Mouse (Mus musculus): ENCODE results near the gene Pik3r1. TPM values are rescaled to one million over a fixed set of nuclear protein-coding genes. Genes with fewer than 3 reads are reported as not detected.
A peak's percentile ranks its signal among the peaks of the same experiment; 100 is the strongest.

Gene Pik3r1
- polyA plus RNA-seq, 1 experiment = 7.3 TPM

DNA sequence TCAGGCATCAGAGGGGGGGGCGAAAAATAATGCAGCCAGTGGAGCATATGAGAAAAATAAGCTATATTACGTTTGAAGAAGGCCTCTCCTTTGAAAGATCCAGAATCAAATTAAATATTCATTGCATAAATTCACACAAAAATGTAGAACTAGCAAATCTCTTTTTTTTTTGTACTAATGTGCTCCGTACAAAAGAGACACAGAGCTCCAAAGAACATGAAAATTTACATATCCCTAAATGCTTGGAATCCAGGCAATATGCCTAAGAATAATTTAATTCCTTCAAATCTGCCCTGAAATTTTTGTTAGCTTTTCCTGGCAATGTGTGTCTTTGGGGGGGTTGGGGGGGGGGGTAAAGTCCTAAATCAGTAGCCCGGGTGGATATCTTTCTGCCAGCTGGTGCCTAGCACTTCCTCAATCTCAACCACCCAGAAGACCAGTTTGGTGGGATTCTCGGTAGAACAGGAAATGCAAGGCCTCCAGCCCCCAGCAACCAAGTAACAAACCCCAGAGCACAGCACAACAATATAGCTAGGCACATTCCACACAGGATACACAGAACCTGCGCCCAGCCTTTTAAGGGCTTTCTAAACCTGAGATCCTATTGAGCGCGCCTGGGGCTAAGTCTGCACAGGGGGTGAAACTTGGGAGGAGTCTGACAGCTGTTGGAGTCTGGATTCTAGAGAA is 7.9 kb downstream of the Pik3r1 start:
- Histone ChIP-seq H3K79me3 (ENCODE audit: low read depth) (peaks cover 50% of the 10 kb centered on the region), H3ac (ENCODE audit: control insufficient read depth, insufficient read length, low read depth) (no peak overlapping the region), H3K36me3 (ENCODE audit: control insufficient read depth, insufficient read depth) (peaks cover 17% of the 10 kb centered on the region), H3K4me3 (ENCODE audit: insufficient read depth, poor library complexity, severe bottlenecking) (no peak overlapping the region), H3K79me2 (ENCODE audit: control insufficient read depth, insufficient read depth) (peaks cover 92% of the 10 kb centered on the region), H3K27me3 (ENCODE audit: control insufficient read depth, insufficient read depth, insufficient read length) (no peaks in the 10 kb centered on the region)
- TF ChIP-seq MYOD1 (IDR thresholded peaks at IDR 0.05; ENCODE audit: control insufficient read depth, insufficient read length, low read depth) = no peak
- no peak for TF ChIP-seq CEBPB (IDR thresholded peaks at IDR 0.05; ENCODE audit: low read depth)
- TF ChIP-seq MAX (IDR thresholded peaks at IDR 0.05) = no peak
- TF ChIP-seq FOSL1 (IDR thresholded peaks at IDR 0.05; ENCODE audit: insufficient read depth, low read length, poor library complexity, severe bottlenecking) = no peak
- TF ChIP-seq USF1 (IDR thresholded peaks at IDR 0.05; ENCODE audit: low read depth) = no peak
- no peak for TF ChIP-seq CTCF (IDR thresholded peaks at IDR 0.05; ENCODE audit: control insufficient read depth, insufficient read depth, insufficient read length)
- no peak for TF ChIP-seq MYOG (IDR thresholded peaks at IDR 0.05; ENCODE audit: control insufficient read depth, extremely low read depth, insufficient read length)

DNA sequence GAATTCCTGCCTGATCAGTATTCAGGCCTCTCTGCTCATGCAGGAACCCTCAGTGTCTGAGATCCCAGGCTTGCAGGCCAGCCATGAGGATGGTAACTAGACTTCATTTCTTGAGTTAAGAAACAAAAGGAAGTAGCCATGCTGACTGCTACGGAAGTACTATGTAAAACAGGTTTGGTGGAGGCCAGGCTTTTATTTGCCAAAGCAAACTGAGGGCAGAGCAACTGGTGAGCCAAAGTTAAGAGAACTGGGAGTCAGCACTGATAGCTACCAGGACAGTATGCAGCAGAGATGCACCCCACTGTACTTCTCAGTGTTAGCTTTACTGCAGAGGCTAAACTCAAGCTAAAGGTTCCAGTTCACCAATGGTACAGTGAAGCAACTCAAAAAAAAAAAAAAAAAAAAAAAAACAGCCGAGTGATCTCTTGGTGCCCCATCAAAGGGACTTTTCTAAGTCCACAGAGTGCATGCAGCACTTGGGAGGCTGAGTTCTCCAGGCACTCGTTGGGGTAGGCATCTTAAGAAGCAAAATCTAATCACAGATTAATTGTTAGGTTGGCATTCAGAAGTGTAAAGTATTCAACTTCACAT is 8.6 kb downstream of the Pik3r1 start:
- H3ac ChIP-seq (ENCODE audit: control insufficient read depth, insufficient read length, low read depth) = no peak overlapping the region
- no peak overlapping the region for H3K4me3 ChIP-seq (ENCODE audit: insufficient read depth, poor library complexity, severe bottlenecking)
- no peaks in the 10 kb centered on the region for H3K27me3 ChIP-seq (ENCODE audit: control insufficient read depth, insufficient read depth, insufficient read length)
- peaks cover 51% of the 10 kb centered on the region for H3K79me3 ChIP-seq (ENCODE audit: low read depth)
- TF ChIP-seq MAX (IDR thresholded peaks at IDR 0.05) = no peak
- no peak for TF ChIP-seq MYOG (IDR thresholded peaks at IDR 0.05; ENCODE audit: control insufficient read depth, extremely low read depth, insufficient read length)
- TF ChIP-seq CTCF (IDR thresholded peaks at IDR 0.05; ENCODE audit: control insufficient read depth, insufficient read depth, insufficient read length) = no peak
- TF ChIP-seq CEBPB (IDR thresholded peaks at IDR 0.05; ENCODE audit: low read depth) = no peak
- TF ChIP-seq MYOD1 (IDR thresholded peaks at IDR 0.05; ENCODE audit: control insufficient read depth, insufficient read length, low read depth) = no peak
- TF ChIP-seq USF1 (IDR thresholded peaks at IDR 0.05; ENCODE audit: low read depth) = no peak
- no peak for TF ChIP-seq FOSL1 (IDR thresholded peaks at IDR 0.05; ENCODE audit: insufficient read depth, low read length, poor library complexity, severe bottlenecking)
- H3K79me2 ChIP-seq (ENCODE audit: control insufficient read depth, insufficient read depth) = peaks cover 94% of the 10 kb centered on the region
- peaks cover 17% of the 10 kb centered on the region for H3K36me3 ChIP-seq (ENCODE audit: control insufficient read depth, insufficient read depth)

DNA sequence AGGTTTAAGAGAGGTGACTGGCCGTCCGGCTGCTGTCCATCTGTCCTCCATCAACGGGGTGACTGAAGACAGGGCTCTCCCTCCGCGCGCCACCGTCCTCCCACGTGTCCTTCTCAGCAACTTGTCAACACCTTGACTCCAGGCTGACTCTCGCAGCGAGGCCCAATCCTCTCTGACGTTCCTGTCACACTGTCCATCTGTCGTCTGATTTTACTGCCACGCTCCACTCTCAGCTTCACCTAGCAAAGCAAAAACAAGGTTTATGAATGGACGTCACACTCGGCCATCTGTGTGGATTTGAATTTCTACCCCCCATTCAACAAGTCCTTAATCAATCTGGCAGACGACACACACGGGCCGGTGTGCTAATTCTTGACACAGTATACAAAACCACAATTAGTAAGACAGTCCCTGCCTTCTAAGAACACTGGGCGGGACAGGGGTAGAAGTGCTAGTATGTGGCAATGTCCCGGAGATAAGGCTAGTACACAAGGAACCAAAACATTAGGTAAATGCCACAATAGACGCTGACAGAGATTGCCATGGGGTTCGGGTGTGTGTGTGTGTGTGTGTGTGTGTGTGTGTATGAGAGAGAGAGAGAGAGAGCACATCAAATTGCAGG is 10.1 kb downstream of the Pik3r1 start:
- Histone ChIP-seq H3K4me3 (ENCODE audit: insufficient read depth, poor library complexity, severe bottlenecking) (no peak overlapping the region), H3K79me3 (ENCODE audit: low read depth) (peaks cover 53% of the 10 kb centered on the region), H3K79me2 (ENCODE audit: control insufficient read depth, insufficient read depth) (peaks cover 94% of the 10 kb centered on the region), H3K36me3 (ENCODE audit: control insufficient read depth, insufficient read depth) (peaks cover 17% of the 10 kb centered on the region), H3K27me3 (ENCODE audit: control insufficient read depth, insufficient read depth, insufficient read length) (no peaks in the 10 kb centered on the region), H3ac (ENCODE audit: control insufficient read depth, insufficient read length, low read depth) (no peak overlapping the region)
- TF ChIP-seq USF1 (IDR thresholded peaks at IDR 0.05; ENCODE audit: low read depth) = no peak
- no peak for TF ChIP-seq CEBPB (IDR thresholded peaks at IDR 0.05; ENCODE audit: low read depth)
- TF ChIP-seq CTCF (IDR thresholded peaks at IDR 0.05; ENCODE audit: control insufficient read depth, insufficient read depth, insufficient read length) = no peak
- TF ChIP-seq FOSL1 (IDR thresholded peaks at IDR 0.05; ENCODE audit: insufficient read depth, low read length, poor library complexity, severe bottlenecking) = no peak
- no peak for TF ChIP-seq MAX (IDR thresholded peaks at IDR 0.05)

DNA sequence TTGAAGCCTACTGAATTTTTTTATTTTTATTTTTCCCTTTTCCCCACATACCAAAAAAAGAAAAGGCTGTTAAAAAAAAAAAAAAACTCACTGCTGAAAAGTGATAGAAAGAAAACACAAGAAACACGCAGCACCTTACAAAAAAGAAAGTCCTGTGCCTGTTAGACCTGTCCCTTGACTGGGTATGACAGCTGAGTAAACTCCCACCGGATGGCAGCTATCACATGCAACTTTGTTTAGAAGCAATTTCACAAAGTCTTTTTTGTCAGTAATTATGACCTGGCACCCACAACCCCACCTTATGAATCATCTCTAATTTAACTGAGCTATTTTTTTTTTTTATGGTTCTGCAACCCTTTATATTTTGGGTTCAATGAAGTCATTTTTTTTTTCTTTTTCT is 12.8 kb downstream of the Pik3r1 start:
- peaks cover 62% of the 10 kb centered on the region for H3K79me3 ChIP-seq (ENCODE audit: low read depth)
- peaks cover 27% of the 10 kb centered on the region for H3K36me3 ChIP-seq (ENCODE audit: control insufficient read depth, insufficient read depth)
- no peaks in the 10 kb centered on the region for H3K27me3 ChIP-seq (ENCODE audit: control insufficient read depth, insufficient read depth, insufficient read length)
- TF ChIP-seq MYOG (IDR thresholded peaks at IDR 0.05; ENCODE audit: control insufficient read depth, extremely low read depth, insufficient read length) (no peak), MYOD1 (IDR thresholded peaks at IDR 0.05; ENCODE audit: control insufficient read depth, insufficient read length, low read depth) (peak; percentile 97)
- H3ac ChIP-seq (ENCODE audit: control insufficient read depth, insufficient read length, low read depth) = no peak overlapping the region
- peaks cover 94% of the 10 kb centered on the region for H3K79me2 ChIP-seq (ENCODE audit: control insufficient read depth, insufficient read depth)
- H3K4me3 ChIP-seq (ENCODE audit: insufficient read depth, poor library complexity, severe bottlenecking) = no peak overlapping the region

DNA sequence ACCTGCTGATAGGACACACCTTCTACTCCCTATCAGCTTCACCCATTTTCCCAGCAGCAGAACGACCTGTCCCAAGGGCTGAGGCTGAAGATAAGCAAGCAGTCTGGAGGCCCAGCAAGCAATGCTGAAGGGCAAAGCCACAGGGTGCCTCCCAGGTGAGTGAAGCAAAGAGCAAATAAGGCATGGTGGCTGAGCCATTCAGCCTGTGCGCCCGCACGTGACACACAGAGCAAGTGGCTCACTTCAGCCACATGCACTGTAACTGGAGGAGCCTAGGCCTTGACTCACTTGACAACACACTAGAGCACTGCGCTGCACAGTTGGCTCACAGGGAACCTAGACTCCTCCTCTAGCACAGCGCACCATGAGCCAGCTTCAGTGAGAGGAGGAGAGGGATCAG is 14.4 kb downstream of the Pik3r1 start:
- no peaks in the 10 kb centered on the region for H3K27me3 ChIP-seq (ENCODE audit: control insufficient read depth, insufficient read depth, insufficient read length)
- TF ChIP-seq MYOD1 (IDR thresholded peaks at IDR 0.05; ENCODE audit: control insufficient read depth, insufficient read length, low read depth) (peak; percentile 7), MAX (IDR thresholded peaks at IDR 0.05) (no peak), USF1 (IDR thresholded peaks at IDR 0.05; ENCODE audit: low read depth) (peak; percentile 72)
- peaks cover 57% of the 10 kb centered on the region for H3K79me3 ChIP-seq (ENCODE audit: low read depth)
- H3K36me3 ChIP-seq (ENCODE audit: control insufficient read depth, insufficient read depth) = peaks cover 27% of the 10 kb centered on the region
- no peak overlapping the region for H3K4me3 ChIP-seq (ENCODE audit: insufficient read depth, poor library complexity, severe bottlenecking)
- no peak overlapping the region for H3ac ChIP-seq (ENCODE audit: control insufficient read depth, insufficient read length, low read depth)
- peaks cover 95% of the 10 kb centered on the region for H3K79me2 ChIP-seq (ENCODE audit: control insufficient read depth, insufficient read depth)

DNA sequence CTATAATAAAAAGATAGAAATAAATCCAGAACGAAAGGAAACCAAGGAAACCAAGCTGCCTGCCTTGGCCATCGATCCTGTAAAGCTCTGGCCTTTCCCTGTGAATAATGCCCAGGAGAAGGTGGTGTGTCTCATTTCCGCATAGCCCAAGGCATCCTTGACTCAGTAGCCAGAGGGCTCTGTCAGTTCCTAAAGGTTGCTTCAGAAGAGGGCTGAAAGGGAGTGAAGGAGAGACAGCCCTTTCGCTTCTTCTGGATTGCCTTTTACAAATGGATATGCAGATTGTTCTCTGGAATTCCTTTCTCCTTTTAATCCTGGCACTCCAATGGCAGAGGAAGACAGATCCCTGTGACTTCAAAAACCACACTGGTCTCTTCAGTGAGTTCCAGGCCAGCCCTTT is 16.2 kb downstream of the Pik3r1 start:
- Histone ChIP-seq H3K36me3 (ENCODE audit: control insufficient read depth, insufficient read depth) (peaks cover 17% of the 10 kb centered on the region), H3K4me3 (ENCODE audit: insufficient read depth, poor library complexity, severe bottlenecking) (no peak overlapping the region), H3K79me3 (ENCODE audit: low read depth) (peaks cover 46% of the 10 kb centered on the region), H3ac (ENCODE audit: control insufficient read depth, insufficient read length, low read depth) (no peak overlapping the region), H3K27me3 (ENCODE audit: control insufficient read depth, insufficient read depth, insufficient read length) (no peaks in the 10 kb centered on the region), H3K79me2 (ENCODE audit: control insufficient read depth, insufficient read depth) (peaks cover 84% of the 10 kb centered on the region)
- TF ChIP-seq MAX (IDR thresholded peaks at IDR 0.05) = no peak
- TF ChIP-seq MYOD1 (IDR thresholded peaks at IDR 0.05; ENCODE audit: control insufficient read depth, insufficient read length, low read depth) = no peak
- TF ChIP-seq CEBPB (IDR thresholded peaks at IDR 0.05; ENCODE audit: low read depth) = no peak
- no peak for TF ChIP-seq CTCF (IDR thresholded peaks at IDR 0.05; ENCODE audit: control insufficient read depth, insufficient read depth, insufficient read length)
- no peak for TF ChIP-seq MYOG (IDR thresholded peaks at IDR 0.05; ENCODE audit: control insufficient read depth, extremely low read depth, insufficient read length)
- TF ChIP-seq FOSL1 (IDR thresholded peaks at IDR 0.05; ENCODE audit: insufficient read depth, low read length, poor library complexity, severe bottlenecking) = no peak
- TF ChIP-seq USF1 (IDR thresholded peaks at IDR 0.05; ENCODE audit: low read depth) = no peak

All from C2C12 (cell line).